Mouse (Mus musculus): Measurements from ENCODE around the gene Zmat5. TPM values are rescaled to one million over a fixed set of nuclear protein-coding genes. Genes with fewer than 3 reads are reported as not detected.

The Zmat5 gene
- total RNA-seq, 2 experiments from 2014 or later, result 2.7 to 15.0 TPM

DNA sequence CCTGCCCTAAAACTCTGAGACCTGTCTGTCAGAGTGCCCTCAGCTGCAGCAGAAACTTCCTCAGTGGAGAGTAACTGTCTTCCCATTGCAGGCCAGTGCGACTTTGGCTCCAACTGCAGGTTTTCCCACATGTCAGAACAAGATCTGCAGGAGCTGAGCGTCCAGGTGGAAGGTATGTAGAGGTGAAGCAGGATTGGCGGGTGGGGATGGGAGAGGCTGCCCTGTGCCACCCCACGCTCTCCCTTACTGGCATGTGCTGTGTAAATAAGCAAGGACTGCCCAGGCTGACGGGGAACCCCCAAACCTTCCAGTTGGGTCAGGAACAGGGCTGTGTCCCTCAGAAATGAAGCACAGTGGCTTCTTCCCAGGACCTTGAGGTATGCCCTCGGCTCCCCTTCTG lies 25.6 kb downstream of the Zmat5 start:
- ATAC-seq (replicated peaks; ENCODE audit: low FRiP score, poor library complexity, severe bottlenecking), result no peak

DNA sequence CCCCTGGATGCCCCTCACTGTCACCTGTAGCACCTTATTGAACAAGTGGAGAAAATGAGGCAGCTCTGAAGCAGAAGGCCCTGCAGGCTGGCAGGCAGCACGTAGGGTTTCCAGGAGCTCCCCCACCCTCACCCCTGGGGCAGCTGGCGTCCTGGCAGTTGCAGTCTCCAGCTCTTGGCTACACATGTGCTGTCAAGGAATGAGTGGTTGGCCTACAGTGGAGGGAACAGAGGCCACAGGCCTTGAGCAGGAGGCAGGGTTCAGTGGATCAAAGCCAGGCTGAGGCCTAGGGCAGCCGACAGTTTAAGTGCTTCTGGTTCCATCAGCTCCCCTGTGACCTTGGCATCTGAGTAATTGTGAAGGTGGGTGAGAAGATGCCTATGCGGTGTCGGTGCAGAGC lies 26.4 kb downstream of the Zmat5 start:
- no peak for ATAC-seq (replicated peaks; ENCODE audit: low FRiP score, poor library complexity, severe bottlenecking)

DNA sequence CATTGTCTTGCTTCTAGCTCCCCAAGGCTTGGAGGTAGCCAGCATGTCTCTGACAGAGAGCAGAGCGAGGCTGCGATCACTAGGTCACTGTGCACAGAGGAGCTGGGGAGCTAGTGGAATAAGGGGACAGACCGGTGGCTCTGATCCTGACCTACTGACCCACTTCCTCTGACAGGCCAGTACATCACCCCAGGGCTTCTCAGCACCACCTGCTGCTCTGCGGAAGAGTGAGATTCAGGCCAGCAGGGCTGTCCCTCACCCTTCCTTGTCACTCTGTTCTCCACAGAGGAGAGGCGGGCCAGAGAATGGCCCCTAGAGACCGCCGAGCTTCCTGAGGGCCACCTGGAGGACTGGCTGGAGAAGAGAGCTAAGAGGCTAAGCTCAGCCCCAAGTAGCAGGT lies 27.3 kb downstream of the Zmat5 start:
- no peak for ATAC-seq (replicated peaks; ENCODE audit: low FRiP score, poor library complexity, severe bottlenecking)

DNA sequence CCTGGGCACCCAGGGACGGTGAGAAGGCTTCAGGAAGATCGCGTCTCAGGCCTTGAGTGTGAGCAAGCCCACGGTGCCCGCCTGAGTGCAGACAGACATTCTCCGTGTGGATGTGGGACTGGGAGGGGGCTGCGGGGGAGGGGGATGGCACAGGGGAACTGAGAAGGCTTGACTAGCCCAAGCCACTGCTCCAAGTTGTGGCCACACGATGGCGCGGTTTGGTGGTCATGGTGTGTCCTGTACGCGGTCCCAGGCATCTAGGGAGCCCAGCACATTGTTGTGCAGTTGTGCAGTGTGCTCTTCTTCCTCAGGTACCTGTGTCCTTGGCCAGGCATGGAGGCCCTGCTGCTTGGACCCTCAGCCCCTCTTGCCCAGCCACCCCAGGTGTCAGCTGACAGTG lies 29.7 kb downstream of the Zmat5 start:
- no peak for ATAC-seq (replicated peaks; ENCODE audit: low FRiP score, poor library complexity, severe bottlenecking)

DNA sequence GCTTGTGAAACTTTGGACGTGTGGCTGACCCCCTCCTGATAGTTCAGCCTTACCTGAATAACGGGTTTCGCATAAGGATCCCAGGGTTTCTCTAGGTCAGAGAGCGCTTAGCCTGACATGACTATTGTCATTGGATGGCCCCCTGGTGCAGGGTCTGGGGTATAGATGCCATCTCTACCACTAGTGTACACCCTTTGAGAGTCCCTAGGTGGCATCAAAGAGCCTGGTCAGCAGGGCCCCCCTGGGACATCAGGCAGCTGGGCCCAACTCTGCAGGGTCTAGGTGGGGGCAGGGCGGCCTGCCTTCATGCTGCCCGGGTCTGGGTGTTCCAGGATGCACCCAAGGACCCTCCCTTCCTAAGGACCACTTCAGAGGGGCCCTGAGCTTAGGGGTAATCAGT lies 31.9 kb downstream of the Zmat5 start:
- no peak for ATAC-seq (replicated peaks; ENCODE audit: low FRiP score, poor library complexity, severe bottlenecking)

DNA sequence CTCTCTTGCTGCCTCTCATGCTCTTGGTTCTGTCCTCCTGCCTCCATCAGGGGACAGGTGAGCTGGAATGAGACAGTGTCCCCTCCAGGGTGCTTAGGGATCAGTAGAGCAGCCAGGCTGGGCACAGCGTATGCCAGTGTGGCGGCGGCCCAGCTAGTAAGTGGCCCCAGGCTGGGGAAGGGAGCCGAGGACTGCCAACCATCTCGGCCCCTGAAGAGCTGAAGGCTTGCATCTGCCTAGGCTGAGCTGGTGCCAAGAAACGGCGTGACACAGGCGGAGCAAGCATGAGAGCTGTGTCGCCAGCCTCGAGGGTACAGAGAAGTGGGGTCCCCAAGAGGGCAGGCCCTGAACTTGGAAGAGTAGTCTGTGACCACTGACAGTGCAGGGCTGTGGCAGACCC lies 33.2 kb downstream of the Zmat5 start:
- ATAC-seq (replicated peaks; ENCODE audit: low FRiP score, poor library complexity, severe bottlenecking), result no peak

DNA sequence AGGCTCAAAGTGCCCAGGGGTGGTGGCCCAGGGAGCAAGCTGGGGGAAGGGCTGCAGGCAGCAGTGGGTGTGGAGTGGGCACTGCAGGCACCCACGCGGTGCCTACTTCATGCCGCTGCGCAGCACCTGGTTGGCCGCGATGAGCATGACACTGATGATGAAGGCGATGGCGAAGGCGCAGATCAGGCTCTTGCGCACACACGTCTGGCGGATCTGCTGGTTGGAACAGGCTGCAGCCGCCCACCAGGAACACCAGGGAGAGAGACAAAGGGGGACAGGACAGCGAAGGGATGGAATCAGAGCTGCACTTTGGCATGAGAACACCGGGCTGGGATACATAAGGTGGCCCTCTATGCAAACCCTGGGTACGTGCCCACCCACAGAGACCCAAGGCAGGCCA lies 34.2 kb downstream of the Zmat5 start:
- no peak for ATAC-seq (replicated peaks; ENCODE audit: low FRiP score, poor library complexity, severe bottlenecking)

DNA sequence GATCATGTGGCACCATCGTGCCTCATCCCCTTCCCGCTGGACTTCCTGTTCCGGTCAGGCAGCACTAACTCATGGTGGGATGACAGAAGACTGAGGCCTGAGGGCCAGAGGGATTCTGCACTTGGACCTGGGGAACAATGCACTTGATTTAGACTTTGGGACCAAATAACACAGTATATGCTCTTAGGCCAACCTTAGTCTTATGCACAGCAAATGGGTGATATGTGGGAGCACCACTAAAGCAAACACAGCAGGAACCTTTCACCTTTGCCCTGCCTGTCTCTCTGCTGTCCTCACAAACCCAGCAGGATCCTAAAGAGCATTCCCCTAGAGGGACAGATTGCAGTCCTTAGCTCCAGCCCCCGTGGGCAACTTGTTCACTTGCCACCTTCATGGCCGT lies 36.3 kb downstream of the Zmat5 start:
- no peak for ATAC-seq (replicated peaks; ENCODE audit: low FRiP score, poor library complexity, severe bottlenecking)

DNA sequence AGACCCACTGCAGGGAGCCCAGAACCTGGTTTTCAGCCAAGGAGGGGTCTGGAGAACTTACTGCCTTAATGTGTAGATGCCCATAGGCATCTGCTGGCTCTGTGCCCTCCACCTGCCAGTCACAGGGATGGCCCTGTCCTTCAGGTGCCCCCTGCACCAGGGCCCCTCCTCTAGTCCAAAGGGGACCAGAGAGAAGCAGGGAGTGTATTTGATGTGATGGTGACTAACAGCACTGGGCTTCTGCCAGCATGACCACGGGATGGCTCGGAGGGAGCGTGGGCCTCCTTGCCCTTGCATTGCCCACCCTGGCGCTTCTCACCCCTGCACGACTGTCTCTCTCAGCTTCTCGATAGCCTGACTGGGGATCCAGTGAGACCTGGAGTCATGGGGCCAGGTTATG lies 40.2 kb downstream of the Zmat5 start:
- ATAC-seq (replicated peaks; ENCODE audit: low FRiP score, poor library complexity, severe bottlenecking), result no peak

DNA sequence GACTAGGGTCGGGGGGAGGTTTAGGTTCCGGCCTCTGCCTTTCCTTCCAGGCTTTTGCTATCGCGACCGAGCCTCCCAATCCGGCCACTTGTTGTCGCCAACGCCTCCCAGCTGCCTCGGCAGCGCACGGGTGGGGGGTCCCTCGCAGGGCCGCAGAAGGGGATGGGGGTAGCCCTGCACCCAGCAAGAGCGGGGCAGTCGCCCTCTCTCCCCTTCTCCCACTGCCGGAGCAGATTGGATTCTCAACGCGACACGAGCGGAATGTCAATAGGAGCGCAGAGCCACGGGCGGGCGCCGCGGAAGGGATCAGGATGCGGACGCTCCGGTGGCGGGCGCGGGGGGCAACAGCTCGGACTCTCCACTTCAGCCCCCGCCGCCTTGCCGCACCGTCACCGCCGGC lies 41.5 kb downstream of the Zmat5 start:
- no peak for ATAC-seq (replicated peaks; ENCODE audit: low FRiP score, poor library complexity, severe bottlenecking)

DNA sequence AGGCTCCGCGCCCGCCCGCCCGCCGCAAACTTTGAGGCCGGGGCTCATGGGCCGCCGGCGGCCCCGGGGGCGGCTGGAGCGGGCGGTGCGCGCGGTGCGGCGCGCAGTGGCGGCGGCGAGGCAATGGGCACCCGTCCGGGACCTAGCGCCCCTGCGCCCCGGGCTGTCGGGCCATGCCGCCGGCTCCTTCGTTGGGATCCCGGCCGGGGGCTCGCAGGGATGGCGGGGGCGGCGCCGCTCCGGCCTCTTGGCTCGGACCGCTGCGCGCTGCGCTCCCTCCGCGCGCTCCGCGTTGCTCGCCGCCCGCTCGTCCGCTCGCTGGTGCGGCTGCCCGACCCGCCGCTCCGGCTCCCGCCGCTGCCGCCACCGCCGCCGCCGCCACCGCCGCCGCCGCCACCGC lies 42.3 kb downstream of the Zmat5 start, which contains the start of gene Cabp7:
Gene Cabp7, minus strand, starts transcription at position 46 of the 400 bp plus-strand sequence.
- no peak for ATAC-seq (replicated peaks; ENCODE audit: low FRiP score, poor library complexity, severe bottlenecking)

DNA sequence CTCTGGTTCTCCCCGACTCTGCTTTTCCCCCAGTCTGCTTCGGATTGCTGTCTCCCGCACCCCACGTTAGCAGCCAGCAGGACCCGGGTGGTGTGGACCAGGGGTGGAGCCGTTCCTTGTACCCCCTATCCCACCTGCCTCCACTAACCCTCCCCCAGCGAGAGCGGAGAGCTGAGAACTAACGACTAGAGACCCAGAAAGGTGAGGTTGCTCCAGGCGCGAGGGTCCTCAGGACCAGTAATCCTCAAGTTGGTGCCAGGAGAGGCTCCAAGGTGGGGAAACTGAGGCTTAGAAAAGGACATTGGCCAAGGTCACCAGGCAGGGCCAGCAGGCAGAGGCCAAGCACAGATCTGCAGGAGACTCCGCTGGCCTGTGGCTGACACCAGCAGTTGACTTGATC lies 42.8 kb downstream of the Zmat5 start:
- ATAC-seq (replicated peaks; ENCODE audit: low FRiP score, poor library complexity, severe bottlenecking), result no peak

DNA sequence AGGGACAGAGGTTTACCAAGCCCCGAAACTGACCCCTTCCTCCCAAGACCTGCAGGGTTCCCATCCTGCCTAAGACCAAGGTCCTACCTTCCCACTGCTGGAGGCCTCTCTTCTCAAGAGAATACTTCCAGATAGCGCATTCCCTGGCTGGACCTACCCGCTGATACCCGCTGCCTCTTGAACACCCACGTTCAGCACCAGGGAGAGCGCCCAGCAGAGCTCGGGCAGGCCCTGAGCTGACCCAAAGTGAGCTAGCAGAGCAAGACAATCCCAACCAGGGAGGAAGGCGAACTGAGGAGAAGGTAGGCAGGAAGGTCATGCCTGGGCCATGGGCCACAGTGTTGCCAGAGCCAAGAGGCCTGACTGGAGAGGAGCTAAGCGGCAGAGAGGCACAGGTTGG lies 45.8 kb downstream of the Zmat5 start:
- ATAC-seq (replicated peaks; ENCODE audit: low FRiP score, poor library complexity, severe bottlenecking), result no peak

DNA sequence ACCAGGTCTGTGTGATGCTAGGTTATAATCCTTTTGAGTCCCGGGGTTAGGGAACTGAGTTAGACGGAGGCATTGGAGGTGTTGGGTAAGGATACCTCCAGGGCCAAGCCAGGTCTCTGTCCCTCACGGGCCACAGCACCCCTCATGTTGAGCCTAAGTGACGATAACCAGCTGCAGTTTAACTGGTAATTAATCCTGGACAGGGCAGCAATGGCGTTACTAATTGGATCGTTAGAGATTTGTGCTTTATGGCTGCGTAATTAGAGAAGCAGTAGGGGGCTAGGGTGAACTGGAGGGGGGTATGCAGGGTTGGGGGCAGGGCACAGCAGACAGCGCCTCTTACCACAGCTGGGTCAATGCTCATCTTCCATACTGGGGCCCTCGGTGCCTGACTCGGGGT lies 48.4 kb downstream of the Zmat5 start:
- no peak for ATAC-seq (replicated peaks; ENCODE audit: low FRiP score, poor library complexity, severe bottlenecking)

DNA sequence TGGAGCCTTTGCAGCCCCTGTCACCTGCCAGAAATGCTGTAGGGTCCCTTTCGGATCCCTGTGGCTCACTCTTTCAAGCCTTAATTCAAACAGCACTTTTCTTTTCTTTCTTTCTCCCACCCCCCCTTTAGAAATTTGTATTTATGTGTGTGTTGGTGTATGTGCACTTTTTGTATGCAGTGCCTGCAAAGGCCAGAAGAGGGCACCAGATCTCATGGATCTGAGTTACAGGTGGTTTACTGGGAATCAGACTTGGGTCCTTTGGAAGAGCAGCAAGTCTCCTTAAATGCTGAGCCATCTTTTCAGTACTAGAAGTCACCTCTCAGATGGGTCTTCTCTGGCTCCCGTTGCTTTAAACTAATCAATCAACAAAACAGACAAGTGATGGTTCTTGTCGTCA lies 49.6 kb downstream of the Zmat5 start:
- ATAC-seq (replicated peaks; ENCODE audit: low FRiP score, poor library complexity, severe bottlenecking), result no peak

DNA sequence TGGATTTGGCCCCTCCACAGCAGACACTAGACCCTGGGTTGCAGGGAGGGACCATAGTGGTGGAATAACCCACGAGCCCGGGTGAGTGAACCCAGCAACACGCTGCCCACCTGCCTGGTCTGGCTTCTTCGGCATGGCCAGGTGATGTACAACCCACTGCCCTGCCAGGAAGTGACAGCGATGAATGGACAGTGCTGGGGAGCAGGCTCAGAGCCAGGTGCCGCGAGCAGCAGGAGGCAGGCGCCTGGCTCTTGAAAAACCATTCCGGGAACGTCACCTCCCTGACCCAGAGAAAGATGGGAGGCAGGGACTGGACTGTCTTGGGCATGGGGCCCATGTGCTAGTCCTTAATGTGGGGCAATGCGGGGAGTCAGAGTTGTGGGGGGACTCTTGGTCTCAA lies 50.4 kb downstream of the Zmat5 start:
- no peak for ATAC-seq (replicated peaks; ENCODE audit: low FRiP score, poor library complexity, severe bottlenecking)

DNA sequence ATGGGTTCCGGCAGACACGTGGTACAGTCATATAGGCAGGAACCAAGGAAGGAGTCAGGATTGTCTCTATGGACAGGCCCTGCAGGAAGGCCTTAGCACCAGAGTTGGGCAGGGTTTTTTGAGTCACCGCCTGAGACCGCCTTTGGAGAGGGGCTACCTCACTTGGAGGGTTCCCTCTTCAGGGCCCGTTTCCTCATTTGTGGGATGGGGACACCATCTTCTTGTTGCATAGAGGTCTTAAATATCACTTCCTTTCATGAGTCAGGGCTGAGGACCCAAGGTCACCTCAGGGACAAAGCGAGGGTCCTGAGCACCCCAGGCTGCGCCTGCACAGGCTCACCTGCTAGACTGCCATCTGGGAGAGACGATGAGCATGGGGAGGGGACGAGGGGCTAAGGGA lies 52.0 kb downstream of the Zmat5 start:
- ATAC-seq (replicated peaks; ENCODE audit: low FRiP score, poor library complexity, severe bottlenecking), result no peak

DNA sequence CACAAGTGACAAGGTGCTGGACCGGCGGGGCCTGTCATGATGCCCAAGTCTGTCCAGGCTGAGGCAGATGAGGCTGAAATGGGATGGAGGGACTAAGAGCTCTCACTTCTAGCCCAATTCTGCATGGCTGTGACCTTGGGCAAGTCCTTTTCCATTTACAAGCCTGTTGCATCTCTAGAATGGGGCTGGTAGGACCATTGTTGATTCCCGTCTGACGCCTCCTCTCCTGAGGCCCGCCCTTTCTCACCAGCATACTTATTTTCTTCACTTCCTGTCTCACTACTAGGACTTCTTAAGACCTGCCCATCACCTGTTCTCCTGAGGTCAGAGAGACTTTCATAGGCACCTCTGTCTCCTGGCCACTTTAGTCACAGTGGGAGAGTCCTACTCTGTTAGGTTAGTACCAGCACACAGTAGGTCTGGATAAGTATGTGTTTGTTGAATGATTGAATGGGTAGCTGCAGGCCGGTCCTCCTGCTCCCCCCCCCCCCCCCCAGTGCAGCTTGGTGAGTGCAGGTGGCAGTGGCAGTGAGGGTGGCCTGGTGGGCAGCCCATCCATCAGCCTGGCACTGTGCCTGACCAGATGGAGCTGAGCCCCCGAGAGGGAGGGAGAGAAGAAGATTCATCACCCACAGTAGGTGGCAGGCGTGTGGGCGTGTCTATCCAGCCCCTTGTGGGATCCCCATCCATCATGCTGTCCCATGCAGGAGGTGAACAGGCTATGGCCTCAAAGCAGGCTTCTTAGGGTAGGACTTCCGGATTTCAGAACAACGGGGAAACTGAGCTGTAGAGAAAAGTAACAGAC lies 52.7 kb downstream of the Zmat5 start:
- no peak for ATAC-seq (replicated peaks; ENCODE audit: low FRiP score, poor library complexity, severe bottlenecking)

DNA sequence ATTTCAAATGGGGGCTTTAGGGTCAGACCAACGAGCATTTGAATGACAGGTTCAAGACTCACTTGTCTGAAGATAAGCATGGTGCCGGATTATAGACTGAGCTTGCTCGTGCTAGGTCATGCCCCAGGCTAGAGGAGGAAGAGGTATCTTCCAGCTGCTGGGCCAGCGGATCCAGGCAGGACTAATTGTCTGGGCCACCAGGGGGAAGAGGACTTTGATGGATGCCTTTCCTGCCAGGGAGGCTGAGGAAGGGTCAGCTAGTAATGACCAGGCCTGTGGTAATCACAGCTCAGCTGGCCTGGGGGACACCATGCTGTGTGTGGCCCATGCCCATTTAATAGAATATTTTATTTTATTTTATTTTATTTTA lies 53.3 kb downstream of the Zmat5 start:
- ATAC-seq (replicated peaks; ENCODE audit: low FRiP score, poor library complexity, severe bottlenecking), result no peak

DNA sequence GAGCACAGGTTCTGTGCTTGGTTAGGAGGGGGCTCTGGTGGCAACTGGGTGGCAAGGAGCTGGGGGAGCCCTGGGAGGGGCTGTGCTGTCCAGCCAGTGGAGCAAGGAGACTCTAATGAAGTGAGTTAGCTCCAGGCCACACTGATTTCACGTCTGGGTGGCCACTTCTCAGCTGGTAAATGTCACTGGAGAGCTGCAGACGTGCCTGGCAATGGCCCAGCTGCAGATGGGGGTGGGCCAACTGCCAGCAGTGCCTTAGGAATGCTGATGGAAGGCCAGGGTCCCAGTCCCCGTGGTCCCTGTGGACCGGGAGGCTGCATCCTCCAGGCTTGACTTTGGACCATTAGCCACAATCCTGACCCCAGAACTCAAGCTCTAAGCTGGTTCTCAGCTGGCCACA lies 56.0 kb downstream of the Zmat5 start:
- no peak for ATAC-seq (replicated peaks; ENCODE audit: low FRiP score, poor library complexity, severe bottlenecking)

DNA sequence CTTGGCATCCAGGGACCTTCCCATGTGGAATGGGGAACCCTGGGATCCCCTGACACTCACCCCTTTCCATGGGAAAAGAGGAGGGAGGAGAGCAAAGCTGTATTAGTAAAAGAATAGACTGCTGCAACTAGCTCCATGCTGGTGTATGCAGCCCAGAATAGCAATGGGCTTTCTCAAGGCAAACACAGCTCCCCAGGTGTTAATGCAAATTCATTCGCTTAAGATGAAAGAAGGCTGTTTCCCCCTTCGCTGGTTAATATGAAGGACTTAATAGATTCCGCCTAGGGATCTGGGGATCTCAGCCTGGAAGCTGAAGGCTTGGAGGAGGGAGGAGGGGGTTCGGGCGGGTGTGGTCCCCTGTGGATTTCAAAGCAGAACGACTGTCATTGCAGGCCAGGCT lies 57.5 kb downstream of the Zmat5 start:
- ATAC-seq (replicated peaks; ENCODE audit: low FRiP score, poor library complexity, severe bottlenecking), result no peak

DNA sequence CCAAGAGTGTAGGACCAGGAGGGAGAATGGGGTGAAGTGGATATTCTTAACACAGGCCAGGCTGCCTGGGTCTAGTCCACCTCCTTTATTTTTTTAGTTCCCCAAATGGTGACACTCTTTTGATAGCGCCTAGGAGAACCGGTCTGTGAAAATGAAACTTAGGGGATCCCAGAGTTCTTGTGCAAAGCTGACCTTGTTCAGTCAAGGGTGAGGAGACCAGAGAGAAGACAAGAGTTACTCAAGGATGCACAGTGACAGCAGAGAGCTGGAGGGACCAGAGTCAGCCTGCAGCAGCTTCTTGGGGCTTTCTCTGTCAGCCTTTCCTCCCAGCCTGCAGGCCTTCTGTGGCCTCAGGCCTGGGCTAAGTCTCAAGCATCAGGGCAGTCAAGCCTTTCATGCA lies 58.0 kb downstream of the Zmat5 start:
- ATAC-seq (replicated peaks; ENCODE audit: low FRiP score, poor library complexity, severe bottlenecking), result no peak

All from erythroblast, adult 5-6 weeks (primary cell).